Mouse (Mus musculus) ZHBTc4 (cell line): ENCODE results near the gene Agap1.

Experiments
- DNase-seq: peaks from one replicate; pipeline ENCODE4 v3.0.0-alpha.2; 2011; ENCODE audit warnings: low read depth, low spot score

Gene Agap1

GRCm38 (mm10) chr1:89929721-89930505 is 475.3 kb downstream of the Agap1 start:
- peak; percentile 81 for DNase-seq

GRCm38 (mm10) chr1:89930551-89930950 is 475.9 kb downstream of the Agap1 start:
- peak; percentile 70 for DNase-seq

GRCm38 (mm10) chr1:89931120-89931519 is 476.5 kb downstream of the Agap1 start, which contains the start of gene Gbx2:
Gene Gbx2, minus strand, starts transcription at chr1:89931179.
- DNase-seq = peak; percentile 98

GRCm38 (mm10) chr1:89932021-89932423 is 477.4 kb downstream of the Agap1 start:
- DNase-seq = peak; percentile 19

- peak; percentile 57 for DNase-seq
Observed at GRCm38 (mm10) chr1:89932616-89933015, 478.0 kb downstream of the Agap1 start.

GRCm38 (mm10) chr1:89933028-89933427 is 478.4 kb downstream of the Agap1 start:
- DNase-seq = no peak

GRCm38 (mm10) chr1:89933786-89934185 is 479.2 kb downstream of the Agap1 start:
- DNase-seq = peak; percentile 67

GRCm38 (mm10) chr1:89934316-89935260 is 480.0 kb downstream of the Agap1 start:
- DNase-seq = peak; percentile 68

- peak; percentile 89 for DNase-seq
Observed at GRCm38 (mm10) chr1:89935493-89936348, 481.1 kb downstream of the Agap1 start.

- peak; percentile 91 for DNase-seq
Observed at GRCm38 (mm10) chr1:89938884-89939595, 484.4 kb downstream of the Agap1 start.

- no peak for DNase-seq
Observed at GRCm38 (mm10) chr1:89939596-89939960, 485.0 kb downstream of the Agap1 start.

- peak; percentile 96 for DNase-seq
Observed at GRCm38 (mm10) chr1:89939981-89940726, 485.5 kb downstream of the Agap1 start.

- DNase-seq = no peak
Observed at GRCm38 (mm10) chr1:89940961-89941524, 486.4 kb downstream of the Agap1 start.

GRCm38 (mm10) chr1:89941701-89942381 is 487.2 kb downstream of the Agap1 start:
- DNase-seq = peak; percentile 76

- DNase-seq = no peak
Observed at GRCm38 (mm10) chr1:89942395-89942976, 487.9 kb downstream of the Agap1 start.

GRCm38 (mm10) chr1:89943202-89943601 is 488.6 kb downstream of the Agap1 start:
- DNase-seq = peak; percentile 87
